Mouse (Mus musculus): ENCODE data around the gene Tmc4. TPM values are rescaled to one million over a fixed set of nuclear protein-coding genes. Genes with fewer than 3 reads are reported as not detected.
"Not testable (repeated sequence)": the region's sequence is repeated elsewhere in the genome, so short reads cannot be mapped to it uniquely, and the experiment has no call there.

The Tmc4 gene
- polyA plus RNA-seq, 1 experiment from 2014 or later, result 6.6 TPM

GRCm38 (mm10) chr7:3705461-3705860 is 28.1 kb upstream of the Tmc4 start:
- Histone ChIP-seq H3K36me3 (peaks cover 53% of the 10 kb centered on the region), H3K4me2 (peak overlapping the region; percentile 94), H3K4me1 (replicated peaks) (peaks cover 13% of the 10 kb centered on the region), H3K27ac (peak overlapping the region; percentile 60; the same call in 1 of the 2 replicates), H3K9ac (replicated peaks) (peak overlapping the region; percentile 94), H3K4me3 (replicated peaks) (peak overlapping the region; percentile 81)
- 5% methylated on average over 7 of the region's 7 CpGs for WGBS
- H3K27me3 ChIP-seq; ATAC-seq (ENCODE audit: insufficient number of reproducible peaks, insufficient read depth, low FRiP score, low TSS enrichment, low read depth); H3K9me3 ChIP-seq: not testable (repeated sequence)

GRCm38 (mm10) chr7:3704475-3704874 is 27.1 kb upstream of the Tmc4 start:
- H3K27ac ChIP-seq, result peak overlapping the region; percentile 93
- peaks cover 13% of the 10 kb centered on the region for H3K4me1 ChIP-seq (replicated peaks)
- H3K36me3 ChIP-seq, result peaks cover 63% of the 10 kb centered on the region
- no peaks in the 10 kb centered on the region for H3K27me3 ChIP-seq
- peak overlapping the region; percentile 94 for H3K9ac ChIP-seq (replicated peaks)
- H3K4me3 ChIP-seq (replicated peaks), result peak overlapping the region; percentile 81
- ATAC-seq (ENCODE audit: insufficient number of reproducible peaks, insufficient read depth, low FRiP score, low TSS enrichment, low read depth), result no peak
- peak overlapping the region; percentile 94 for H3K4me2 ChIP-seq
- no peaks in the 10 kb centered on the region for H3K9me3 ChIP-seq
- under 1% methylated on average over 20 of the region's 20 CpGs for WGBS

GRCm38 (mm10) chr7:3703879-3704441 is 26.6 kb upstream of the Tmc4 start, which contains the start of gene Rps9:
Gene Rps9 (plus strand): TSS chr7:3703993.
- H3K27ac ChIP-seq, result peak within 1 kb of the TSS; percentile 93
- H3K4me2 ChIP-seq, result peak within 1 kb of the TSS; percentile 94
- H3K27me3 ChIP-seq, result no peaks in the 10 kb centered on the region
- under 1% methylated on average over 42 of the region's 42 CpGs for WGBS
- ATAC-seq (ENCODE audit: insufficient number of reproducible peaks, insufficient read depth, low FRiP score, low TSS enrichment, low read depth), result peak; percentile 91
- H3K4me3 ChIP-seq (replicated peaks), result peak within 1 kb of the TSS; percentile 81
- H3K36me3 ChIP-seq, result peaks cover 68% of the 10 kb centered on the region
- peaks cover 13% of the 10 kb centered on the region for H3K4me1 ChIP-seq (replicated peaks)
- no peaks in the 10 kb centered on the region for H3K9me3 ChIP-seq
- peak within 1 kb of the TSS; percentile 94 for H3K9ac ChIP-seq (replicated peaks)

- peak; percentile 38 for ATAC-seq (ENCODE audit: insufficient number of reproducible peaks, insufficient read depth, low FRiP score, low TSS enrichment, low read depth)
- Histone ChIP-seq H3K4me1 (replicated peaks) (peaks cover 13% of the 10 kb centered on the region), H3K4me2 (peak overlapping the region; percentile 53), H3K36me3 (peaks cover 74% of the 10 kb centered on the region), H3K9ac (replicated peaks) (peak overlapping the region; percentile 52), H3K27ac (peak overlapping the region; percentile 93), H3K9me3 (no peaks in the 10 kb centered on the region), H3K27me3 (no peaks in the 10 kb centered on the region), H3K4me3 (replicated peaks) (peak overlapping the region; percentile 81)
- WGBS, result 18% methylated on average over 6 of the region's 6 CpGs
Observed at GRCm38 (mm10) chr7:3703148-3703878, 26.0 kb upstream of the Tmc4 start.

- 94% methylated on average over 6 of the region's 6 CpGs for WGBS
Observed at GRCm38 (mm10) chr7:3698471-3698870, 21.1 kb upstream of the Tmc4 start.

GRCm38 (mm10) chr7:3694949-3695305 is 17.6 kb upstream of the Tmc4 start:
- 2% methylated on average over 9 of the region's 9 CpGs for WGBS
- not testable (repeated sequence) for H3K9me3 ChIP-seq; H3K27me3 ChIP-seq; ATAC-seq (ENCODE audit: insufficient number of reproducible peaks, insufficient read depth, low FRiP score, low TSS enrichment, low read depth)
- Histone ChIP-seq H3K36me3 (peaks cover 54% of the 10 kb centered on the region), H3K4me3 (replicated peaks) (peak overlapping the region; percentile 71), H3K4me1 (replicated peaks) (peaks cover 21% of the 10 kb centered on the region), H3K9ac (replicated peaks) (peak overlapping the region; percentile 89), H3K27ac (peak overlapping the region; percentile 98), H3K4me2 (peak overlapping the region; percentile 81)

More at GRCm38 (mm10) chr7:3698471-3698870, 21.1 kb upstream of the Tmc4 start:
- Histone ChIP-seq H3K36me3 (peaks cover 66% of the 10 kb centered on the region), H3K27me3 (no peaks in the 10 kb centered on the region), H3K27ac (no peak overlapping the region), H3K9me3 (no peaks in the 10 kb centered on the region), H3K4me1 (replicated peaks) (peaks cover 9% of the 10 kb centered on the region), H3K9ac (replicated peaks) (no peak overlapping the region), H3K4me2 (no peak overlapping the region), H3K4me3 (replicated peaks) (no peak overlapping the region)
- ATAC-seq (ENCODE audit: insufficient number of reproducible peaks, insufficient read depth, low FRiP score, low TSS enrichment, low read depth), result no peak

- peak overlapping the region; percentile 89 for H3K9ac ChIP-seq (replicated peaks)
- H3K27ac ChIP-seq, result peak overlapping the region; percentile 98
- H3K27me3 ChIP-seq, result no peaks in the 10 kb centered on the region
- H3K9me3 ChIP-seq, result no peaks in the 10 kb centered on the region
- peak overlapping the region; percentile 71 for H3K4me3 ChIP-seq (replicated peaks)
- peak; percentile 60 for ATAC-seq (ENCODE audit: insufficient number of reproducible peaks, insufficient read depth, low FRiP score, low TSS enrichment, low read depth)
- peaks cover 21% of the 10 kb centered on the region for H3K4me1 ChIP-seq (replicated peaks)
- peak overlapping the region; percentile 81 for H3K4me2 ChIP-seq
- under 1% methylated on average over 55 of the region's 55 CpGs for whole genome bisulfite sequencing
- peaks cover 53% of the 10 kb centered on the region for H3K36me3 ChIP-seq
Observed at GRCm38 (mm10) chr7:3694076-3694948, 17.0 kb upstream of the Tmc4 start.

GRCm38 (mm10) chr7:3693809-3694075 is 16.4 kb upstream of the Tmc4 start:
- H3K9me3 ChIP-seq, result no peaks in the 10 kb centered on the region
- H3K4me3 ChIP-seq (replicated peaks), result peak overlapping the region; percentile 71
- under 1% methylated on average over 18 of the region's 18 CpGs for WGBS

GRCm38 (mm10) chr7:3692987-3693808 is 15.8 kb upstream of the Tmc4 start, which contains the start of gene Mboat7:
Gene Mboat7 (minus strand): TSS chr7:3693523.
- peak; percentile 89 for ATAC-seq (ENCODE audit: insufficient number of reproducible peaks, insufficient read depth, low FRiP score, low TSS enrichment, low read depth)
- peaks cover 47% of the 10 kb centered on the region for H3K36me3 ChIP-seq
- H3K27me3 ChIP-seq, result no peaks in the 10 kb centered on the region
- H3K4me1 ChIP-seq (replicated peaks), result peaks cover 21% of the 10 kb centered on the region
- peak within 1 kb of the TSS; percentile 81 for H3K4me2 ChIP-seq
- H3K9ac ChIP-seq (replicated peaks), result peak within 1 kb of the TSS; percentile 89
- WGBS, result under 1% methylated on average over 55 of the region's 55 CpGs
- peak within 1 kb of the TSS; percentile 71 for H3K4me3 ChIP-seq (replicated peaks)
- H3K27ac ChIP-seq, result peak within 1 kb of the TSS; percentile 98
- no peaks in the 10 kb centered on the region for H3K9me3 ChIP-seq

More at GRCm38 (mm10) chr7:3693809-3694075, 16.4 kb upstream of the Tmc4 start:
- Histone ChIP-seq H3K4me1 (replicated peaks) (peaks cover 21% of the 10 kb centered on the region), H3K36me3 (peaks cover 47% of the 10 kb centered on the region), H3K27me3 (no peaks in the 10 kb centered on the region), H3K4me2 (peak overlapping the region; percentile 81), H3K27ac (peak overlapping the region; percentile 98), H3K9ac (replicated peaks) (peak overlapping the region; percentile 89)
- no peak for ATAC-seq (ENCODE audit: insufficient number of reproducible peaks, insufficient read depth, low FRiP score, low TSS enrichment, low read depth)

- ATAC-seq (ENCODE audit: insufficient number of reproducible peaks, insufficient read depth, low FRiP score, low TSS enrichment, low read depth), result peak; percentile 73
- peak within 1 kb of the TSS; percentile 89 for H3K9ac ChIP-seq (replicated peaks)
- peaks cover 47% of the 10 kb centered on the region for H3K36me3 ChIP-seq
- H3K4me2 ChIP-seq, result peak within 1 kb of the TSS; percentile 81
- WGBS, result under 1% methylated on average over 49 of the region's 49 CpGs
- no peaks in the 10 kb centered on the region for H3K27me3 ChIP-seq
- peaks cover 21% of the 10 kb centered on the region for H3K4me1 ChIP-seq (replicated peaks)
- peak within 1 kb of the TSS; percentile 98 for H3K27ac ChIP-seq
- no peaks in the 10 kb centered on the region for H3K9me3 ChIP-seq
- H3K4me3 ChIP-seq (replicated peaks), result peak within 1 kb of the TSS; percentile 71
Observed at GRCm38 (mm10) chr7:3692382-3692986, 15.1 kb upstream of the Tmc4 start, which contains the start of gene Tsen34. Gene Tsen34 (plus strand): TSS chr7:3692863.

Measured in limb, embryonic 12.5 days (tissue).